Mouse (Mus musculus) mesoderm, embryonic 11.5 days (tissue): ENCODE results near the gene Rasgrf1.

Source experiments
- DNase-seq: peaks from one replicate; pipeline ENCODE4 v3.0.0-alpha.2; 2012; ENCODE audit warnings: low read depth, low spot score

Rasgrf1 gene

GRCm38 (mm10) chr9:89968836-89969450, 59.2 kb downstream of the Rasgrf1 start:
- no peak for DNase-seq

- no peak for DNase-seq
Observed at GRCm38 (mm10) chr9:89970271-89970670, 60.6 kb downstream of the Rasgrf1 start.

DNA sequence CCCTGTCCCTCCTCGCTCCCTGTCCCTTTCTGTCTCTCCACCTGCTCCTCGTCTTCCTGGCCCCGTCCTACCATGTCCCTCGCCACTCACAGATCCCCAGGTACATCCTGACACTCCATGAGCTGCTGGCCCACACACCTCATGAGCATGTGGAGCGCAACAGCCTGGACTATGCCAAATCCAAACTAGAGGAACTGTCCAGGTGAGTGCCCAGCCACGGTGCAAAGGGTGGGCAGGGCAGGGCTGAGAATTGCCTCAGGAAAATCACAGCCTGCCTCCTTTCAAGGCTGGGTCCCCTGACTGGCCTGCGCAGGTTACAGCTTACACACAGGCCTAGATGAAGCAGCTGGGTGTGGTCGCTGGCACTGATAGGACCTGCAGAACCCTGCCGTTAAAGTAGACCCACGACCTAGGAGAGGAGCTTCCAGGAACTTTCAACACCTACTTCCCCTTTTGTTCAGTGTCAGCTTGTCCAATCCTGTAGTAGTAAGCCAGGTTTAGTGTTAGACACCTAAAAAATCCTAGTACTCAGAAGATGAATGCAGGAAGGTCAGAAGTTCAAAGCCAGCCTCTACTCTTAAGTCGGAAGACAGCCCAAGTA, 61.3 kb downstream of the Rasgrf1 start:
- no peak for DNase-seq

DNA sequence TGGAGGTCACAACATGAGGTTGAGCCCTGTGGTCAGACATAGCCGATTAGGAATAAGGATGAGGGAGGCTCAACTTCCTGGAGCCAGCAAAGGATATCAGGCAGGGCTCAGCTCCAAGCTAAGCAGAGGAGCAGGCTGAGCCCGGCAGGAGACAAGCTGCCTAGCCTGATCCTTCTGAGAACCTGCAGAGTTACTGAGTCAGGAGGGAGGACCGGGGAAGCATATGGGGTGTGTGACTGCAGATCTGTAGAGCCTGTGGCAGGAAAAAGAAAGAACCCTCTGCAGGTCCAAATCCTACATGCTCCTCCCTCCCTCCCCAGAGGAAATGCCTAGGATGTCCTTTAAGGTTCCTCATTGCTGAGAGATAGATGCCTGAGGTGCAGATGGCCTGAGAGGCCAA, 62.6 kb downstream of the Rasgrf1 start:
- no peak for DNase-seq

GRCm38 (mm10) chr9:89973856-89974255, 64.1 kb downstream of the Rasgrf1 start:
- DNase-seq: peak; percentile 44

DNA sequence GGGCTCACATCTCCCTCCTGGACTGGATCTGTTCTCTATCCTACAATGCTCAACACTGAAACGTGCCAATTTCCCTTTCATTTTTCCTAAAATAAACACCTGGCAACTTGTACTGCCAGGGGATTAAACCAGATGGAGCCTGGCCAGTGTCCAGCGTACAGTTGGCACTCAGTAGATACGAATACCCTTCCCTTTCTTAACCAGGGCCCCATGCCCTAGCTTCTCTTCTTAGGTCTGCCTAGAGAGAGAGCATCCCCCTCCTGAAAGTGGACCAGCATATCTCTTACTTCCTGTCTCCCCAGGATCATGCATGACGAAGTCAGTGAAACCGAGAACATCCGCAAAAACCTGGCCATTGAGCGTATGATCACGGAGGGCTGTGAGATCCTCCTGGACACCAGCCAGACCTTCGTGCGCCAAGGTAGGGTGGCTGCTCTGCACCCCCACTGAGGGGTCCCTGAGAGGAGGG, 64.8 kb downstream of the Rasgrf1 start:
- no peak for DNase-seq

- no peak for DNase-seq
Observed at GRCm38 (mm10) chr9:89976366-89976940, 66.7 kb downstream of the Rasgrf1 start.

GRCm38 (mm10) chr9:89979248-89979647, 69.5 kb downstream of the Rasgrf1 start:
- no peak for DNase-seq

- no peak for DNase-seq
Observed at GRCm38 (mm10) chr9:89982256-89982655, 72.5 kb downstream of the Rasgrf1 start.

DNA sequence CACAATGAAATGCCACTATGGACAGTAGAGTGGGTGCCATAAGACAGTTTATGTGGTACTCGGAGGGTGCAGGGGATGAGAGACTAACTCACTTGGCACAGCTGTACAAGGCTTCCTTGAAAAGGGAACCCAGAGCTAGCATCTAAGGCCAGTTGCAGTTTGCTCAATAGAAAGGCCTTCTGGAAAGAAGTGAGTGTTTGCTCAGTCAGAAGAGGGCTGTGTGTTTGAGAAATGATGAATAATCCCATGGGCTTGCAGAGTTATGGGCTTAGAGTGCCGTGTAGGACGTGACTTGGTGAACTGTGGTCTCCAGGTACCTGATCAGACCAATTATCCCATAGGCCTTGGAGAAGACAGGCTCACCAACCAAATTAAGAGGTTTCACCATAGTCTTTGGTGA, 78.3 kb downstream of the Rasgrf1 start:
- DNase-seq: no peak

GRCm38 (mm10) chr9:89988811-89989528, 79.3 kb downstream of the Rasgrf1 start:
- DNase-seq: no peak

- no peak for DNase-seq
Observed at GRCm38 (mm10) chr9:90006432-90006831, 96.7 kb downstream of the Rasgrf1 start.

DNA sequence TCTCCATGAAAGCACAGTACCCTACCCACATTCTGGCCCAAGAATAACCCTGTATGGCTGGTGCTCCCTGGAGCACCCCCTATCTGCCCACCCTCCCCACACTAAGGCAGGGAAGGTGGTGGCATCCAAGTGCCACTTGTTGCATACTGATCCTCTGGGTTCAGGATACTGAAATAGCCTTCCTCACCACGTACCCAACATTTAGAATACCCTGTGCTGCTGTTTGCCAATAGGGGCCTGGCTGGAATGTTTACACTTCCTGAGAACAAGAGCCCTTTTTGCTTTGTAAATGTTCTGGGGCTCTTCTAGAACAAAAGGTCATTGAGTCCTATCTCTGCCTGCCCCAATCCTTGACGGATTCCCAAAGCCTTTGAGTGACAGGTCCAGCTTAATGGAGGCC, 97.4 kb downstream of the Rasgrf1 start:
- no peak for DNase-seq

- no peak for DNase-seq
Observed at GRCm38 (mm10) chr9:90008138-90008537, 98.4 kb downstream of the Rasgrf1 start.

GRCm38 (mm10) chr9:90011849-90012248, 102.1 kb downstream of the Rasgrf1 start:
- DNase-seq: no peak

DNA sequence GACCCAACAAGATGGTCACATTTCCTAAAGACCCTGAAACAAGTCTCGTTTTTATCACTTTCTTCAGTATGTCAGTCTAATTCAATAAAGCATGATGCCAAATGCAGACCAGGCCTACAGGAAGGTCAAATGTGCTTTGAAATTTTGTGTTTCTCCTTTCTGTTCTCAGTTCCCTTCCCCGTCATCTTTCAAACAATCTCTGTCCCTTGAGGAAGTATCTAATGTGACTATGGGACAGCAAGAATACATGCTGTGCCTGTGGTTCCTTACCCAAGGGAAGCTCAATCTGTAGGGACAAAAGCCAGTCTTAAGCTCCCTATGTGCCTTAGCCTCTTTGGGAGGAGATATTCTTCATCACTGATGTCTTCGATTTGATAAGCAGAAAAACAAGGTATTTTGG, 104.9 kb downstream of the Rasgrf1 start:
- DNase-seq: no peak

DNA sequence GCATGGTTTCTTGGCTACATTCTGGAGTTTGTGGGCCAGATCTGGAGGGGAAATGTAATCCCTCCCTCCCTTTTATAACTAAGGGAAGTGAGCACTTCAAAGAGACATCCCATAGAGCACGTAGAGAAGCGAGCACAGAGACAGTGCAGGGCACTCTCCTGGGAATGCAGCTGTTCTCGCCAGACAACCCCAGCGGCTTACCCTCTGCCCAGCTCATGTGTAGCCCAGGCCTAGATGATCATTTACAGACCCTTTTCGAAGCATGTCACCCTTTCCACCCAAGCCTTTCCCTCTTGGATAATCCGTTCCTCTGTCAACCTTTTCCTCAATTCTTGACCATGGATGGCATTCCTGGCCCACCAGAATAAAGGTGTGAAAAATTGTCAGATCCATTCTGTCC, 106.5 kb downstream of the Rasgrf1 start:
- no peak for DNase-seq

DNA sequence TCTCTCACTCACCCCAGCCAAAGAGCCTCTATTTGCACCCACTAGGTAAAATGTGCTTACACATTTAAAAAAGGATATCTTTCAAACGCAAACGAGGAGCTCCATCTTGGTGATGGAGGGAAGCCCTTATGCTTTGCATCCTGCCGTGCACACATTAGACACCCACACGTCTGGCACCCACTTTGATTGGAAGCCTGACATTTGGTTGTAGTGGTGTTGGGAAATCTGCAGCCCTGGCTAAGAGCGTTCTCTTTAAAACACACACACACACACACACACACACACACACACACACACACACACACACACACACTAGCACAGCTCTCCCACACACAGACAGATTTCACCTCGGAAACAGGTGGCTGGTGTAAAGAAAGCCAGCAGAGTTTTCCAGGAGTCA, 111.2 kb downstream of the Rasgrf1 start:
- no peak for DNase-seq

DNA sequence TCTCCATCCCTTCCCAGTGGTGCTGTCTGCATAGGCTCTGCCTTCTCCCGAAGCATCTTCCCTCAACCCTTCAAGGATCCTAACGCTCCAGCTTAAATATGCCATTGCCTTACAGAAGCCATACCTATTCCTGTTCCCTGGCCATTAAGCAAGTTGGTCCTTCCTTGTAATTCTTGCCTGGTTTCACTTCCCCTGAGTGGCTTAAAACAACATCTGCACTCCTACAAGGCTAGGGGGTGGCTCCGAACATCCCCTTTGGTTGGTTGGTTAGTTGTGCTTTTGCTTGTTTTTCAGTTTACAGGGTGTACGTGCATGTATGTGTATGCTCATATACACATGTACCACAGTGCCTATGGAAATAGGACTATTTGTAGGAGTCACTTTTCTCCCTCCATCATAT, 111.7 kb downstream of the Rasgrf1 start:
- DNase-seq: no peak

GRCm38 (mm10) chr9:90027709-90028108, 118.0 kb downstream of the Rasgrf1 start:
- no peak for DNase-seq

DNA sequence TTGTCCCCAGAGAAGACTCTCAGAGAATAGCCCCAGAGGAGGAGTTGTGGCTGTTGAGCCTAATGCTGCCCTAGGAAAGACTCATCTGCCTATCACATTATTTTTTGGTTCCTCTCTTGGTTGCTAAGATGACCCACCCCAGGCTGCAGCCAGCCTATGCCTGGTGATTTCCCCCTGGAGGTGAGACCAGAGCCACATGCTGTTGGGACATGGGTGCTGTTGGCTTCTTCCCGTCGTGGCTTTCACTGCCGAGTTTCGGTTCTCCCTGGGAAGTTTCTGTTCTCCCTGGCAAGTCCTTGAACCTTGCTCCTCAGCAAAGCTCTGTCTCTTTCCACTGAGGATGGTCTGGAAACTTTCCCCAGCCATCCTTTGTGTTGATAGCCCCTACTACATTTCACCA, 124.2 kb downstream of the Rasgrf1 start:
- DNase-seq: no peak

DNA sequence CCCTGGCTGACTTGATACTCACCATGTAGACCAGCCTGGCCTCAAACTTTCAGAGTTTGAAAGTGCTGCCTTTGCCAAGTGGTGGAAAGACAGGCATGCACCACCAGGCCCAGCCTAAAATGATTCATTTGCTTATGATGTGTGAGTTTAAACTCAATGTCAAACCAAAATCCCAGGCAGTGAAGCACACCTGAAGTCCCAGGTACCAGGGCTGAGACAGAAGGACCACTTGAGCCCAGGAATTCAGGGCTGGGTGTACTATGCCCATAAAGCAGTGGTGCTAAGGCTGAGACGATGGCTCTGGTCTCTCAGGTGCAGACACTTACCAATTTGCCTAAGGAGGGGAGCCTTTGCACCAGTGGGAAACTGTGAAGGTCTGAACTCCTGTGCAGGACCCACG, 125.5 kb downstream of the Rasgrf1 start:
- no peak for DNase-seq

DNA sequence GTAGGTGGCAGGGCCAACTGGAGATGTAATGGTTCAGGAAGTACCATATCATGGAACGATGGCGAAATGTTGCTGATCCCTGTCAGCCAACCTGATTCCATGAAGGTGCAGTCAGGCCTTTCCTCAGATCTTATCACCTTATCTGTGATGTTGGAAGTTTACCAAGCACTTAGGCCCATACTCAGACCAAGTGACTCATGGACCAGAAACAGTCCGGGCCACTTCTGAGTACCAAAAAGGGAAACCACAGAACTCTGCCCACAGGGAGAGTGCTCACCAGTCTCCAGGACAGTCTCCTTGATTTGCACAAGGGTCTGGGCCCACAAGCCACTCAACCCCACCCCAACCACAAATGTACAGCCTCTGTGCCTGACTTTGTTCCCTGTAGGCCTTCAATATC, 126.1 kb downstream of the Rasgrf1 start:
- no peak for DNase-seq
